Mouse (Mus musculus) lung, adult 10 weeks (tissue): ENCODE results near the gene Bap1. TPM values are rescaled to one million over a fixed set of nuclear protein-coding genes. Genes with fewer than 3 reads are reported as not detected.

Experiments
- polyA plus RNA-seq: library from polyadenylated mRNA; stranded (reverse); fragments of 350-450 nt; fragmentation: Illumina TruSeq; extraction: RNeasy Lipid Tissue Mini Kit (QIAGEN cat#74804); gene quantifications from one replicate; pipeline ENCODE4 v1.2.3, GENCODE M21; 2014; ENCODE audit warnings: low read depth, low replicate concordance; ENCODE audit not compliant: insufficient read depth

Gene Bap1
- polyA plus RNA-seq: 25.0 TPM

DNA sequence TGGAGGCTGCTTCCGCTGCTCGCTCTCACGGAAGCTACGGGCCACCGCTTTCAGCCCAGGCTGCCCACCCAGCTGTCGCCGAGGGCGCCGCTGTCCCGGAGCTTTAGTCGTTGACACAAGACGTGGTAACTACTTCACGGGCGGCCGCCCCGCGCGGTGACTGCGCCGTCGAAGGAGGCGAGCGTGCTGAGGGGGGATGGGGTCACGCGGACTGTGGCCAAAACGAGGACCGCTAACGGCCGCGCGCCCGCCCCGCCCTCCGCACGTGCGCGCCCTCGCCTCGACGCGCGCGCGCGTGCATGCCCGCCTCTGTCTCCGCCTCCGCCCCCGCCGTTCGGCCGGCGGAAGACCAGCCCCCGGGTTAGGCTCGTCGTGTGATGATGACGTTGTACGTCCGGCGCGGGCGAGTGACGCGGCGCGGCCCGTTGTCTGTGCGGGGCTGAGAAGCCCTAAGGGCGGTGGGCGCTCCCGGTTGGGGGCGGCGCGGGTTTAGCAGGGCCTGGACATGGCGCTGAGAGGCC lies at the start of gene Bap1, which contains the start of gene Phf7:
Gene Bap1, plus strand, starts transcription at position 367 of the 521 bp plus-strand sequence.
Gene Phf7, minus strand, starts transcription at position 234 of the 521 bp plus-strand sequence.

DNA sequence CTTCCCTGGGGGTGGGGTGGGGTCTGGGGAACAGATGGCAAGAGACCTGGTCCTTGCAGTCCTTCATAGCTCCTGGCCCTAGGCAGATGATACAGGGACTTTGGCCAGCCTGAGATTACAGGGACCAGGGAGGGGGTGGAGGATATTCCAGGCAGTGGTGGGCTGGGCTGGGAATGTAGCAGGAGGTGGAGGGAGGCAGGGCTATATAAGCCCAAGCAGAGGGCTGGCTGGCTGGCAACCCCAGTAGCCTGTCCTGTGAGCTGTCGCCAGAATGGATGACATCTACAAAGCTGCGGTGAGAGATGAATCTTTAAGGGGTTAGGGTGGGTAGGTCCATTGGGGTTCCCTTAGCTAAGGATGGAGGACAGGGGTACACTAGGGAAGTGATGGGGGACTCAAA lies 43.2 kb upstream of the Bap1 start, which contains the start of gene Tnnc1:
Gene Tnnc1, plus strand, starts transcription at position 229 of the 400 bp plus-strand sequence.

DNA sequence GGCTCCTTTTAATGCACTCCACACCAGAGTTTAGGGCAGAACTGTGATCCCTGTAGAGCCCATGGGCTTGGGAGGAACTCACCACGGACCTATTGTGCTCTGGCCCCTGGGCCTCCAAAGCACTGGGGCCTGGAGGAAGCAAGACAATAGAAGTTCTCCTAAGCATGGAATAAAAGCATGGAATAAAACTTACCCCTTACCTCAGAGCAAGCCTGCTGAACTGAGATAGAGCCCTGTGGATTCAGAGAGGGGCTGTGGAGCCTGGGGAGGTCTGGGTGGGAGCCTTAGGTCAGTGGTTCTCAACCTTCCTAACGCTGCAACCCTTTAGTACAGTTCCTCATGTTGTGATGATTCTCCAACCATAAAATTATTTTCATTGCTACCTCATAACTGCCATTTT lies 34.4 kb upstream of the Bap1 start, which contains the start of gene Nisch:
Gene Nisch, minus strand, starts transcription at position 101 of the 400 bp plus-strand sequence.

DNA sequence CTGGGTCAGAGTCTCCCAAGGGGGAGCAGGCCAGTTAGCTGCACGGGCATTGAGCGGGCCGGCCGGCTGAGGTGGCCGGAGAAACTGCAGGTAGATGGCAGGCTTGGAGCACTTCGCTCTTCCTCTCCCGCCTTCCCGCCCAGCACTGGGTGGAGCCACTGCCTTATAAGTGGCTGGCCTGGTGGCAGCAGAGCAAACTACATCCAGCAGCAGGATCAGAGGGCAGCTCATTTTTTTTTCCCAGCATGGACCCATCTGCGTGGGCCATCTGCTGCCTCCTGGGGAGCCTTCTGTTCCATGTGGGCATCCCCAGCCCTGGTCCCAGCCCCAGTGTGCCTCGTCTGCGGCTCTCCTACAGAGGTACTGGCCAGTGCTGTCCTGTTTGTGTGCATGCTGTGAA lies 33.6 kb upstream of the Bap1 start, which contains the start of gene Sema3g:
Gene Sema3g, plus strand, starts transcription at position 195 of the 400 bp plus-strand sequence.

Other genes with a start within 250 kb of the Bap1 start
- gene Spcs1, start 249.8 kb upstream of the Bap1 start, polyA plus RNA-seq: 296 TPM
- 10.1 TPM for gene Pbrm1, start 232.3 kb upstream of the Bap1 start, polyA plus RNA-seq
- gene Gnl3, start 232.3 kb upstream of the Bap1 start, polyA plus RNA-seq: 24.8 TPM
- gene Smim4, start 122.5 kb upstream of the Bap1 start, polyA plus RNA-seq: 81.6 TPM
- gene Nt5dc2, start 120.4 kb upstream of the Bap1 start, polyA plus RNA-seq: 48.3 TPM
- 34.1 TPM for gene Stab1, start 82.8 kb upstream of the Bap1 start, polyA plus RNA-seq
- gene Tnnc1, start 43.1 kb upstream of the Bap1 start, polyA plus RNA-seq: 76.0 TPM
- 81.2 TPM for gene Nisch, start 34.5 kb upstream of the Bap1 start, polyA plus RNA-seq
- 65.0 TPM for gene Sema3g, start 33.6 kb upstream of the Bap1 start, polyA plus RNA-seq
- 5.0 TPM for gene Phf7, start 133 bp upstream of the Bap1 start, polyA plus RNA-seq
- 0.99 TPM for gene Dnah1, start 72.4 kb downstream of the Bap1 start, polyA plus RNA-seq
- 14.6 TPM for gene Capn7, start 85.2 kb downstream of the Bap1 start, polyA plus RNA-seq
- 43.7 TPM for gene Sh3bp5, start 184.6 kb downstream of the Bap1 start, polyA plus RNA-seq
- 13.1 TPM for gene Eaf1, start 242.9 kb downstream of the Bap1 start, polyA plus RNA-seq
- gene Mettl6, start 243.6 kb downstream of the Bap1 start, polyA plus RNA-seq: 17.1 TPM